7 mouse cellular contexts compared by ENCODE assay signal in the genomic region with DNA sequence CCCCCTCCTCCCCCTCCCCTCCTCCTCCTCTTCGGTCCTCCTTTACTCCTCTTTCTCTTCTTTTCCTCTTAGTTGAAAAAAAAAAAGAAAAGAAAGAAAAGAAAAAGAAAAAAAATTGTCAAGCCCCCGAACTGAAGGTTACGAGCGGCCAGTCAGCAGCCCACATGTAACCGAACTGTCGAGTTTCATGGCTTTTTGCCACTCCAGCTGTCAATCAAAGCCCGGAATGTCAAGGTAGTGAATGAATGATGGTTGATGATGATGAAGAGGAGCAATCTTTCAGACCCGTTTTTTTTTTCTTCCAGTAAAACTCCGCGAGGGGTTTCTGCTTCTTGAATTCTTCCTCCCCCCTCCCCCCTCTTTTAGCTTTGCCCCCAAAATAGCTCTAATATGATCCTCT. TPM values are rescaled to one million over a fixed set of nuclear protein-coding genes. Genes with fewer than 3 reads are reported as not detected.
DNase-seq lines count a peak whose midpoint lies in the region; ATAC-seq and TF ChIP-seq lines count a peak whose summit lies in the region.

No protein-coding gene starts in this region.

- peak overlapping the region; percentile 98 for H3K27ac ChIP-seq in heart, embryonic 12.5 days (ENCODE audit: poor library complexity, severe bottlenecking)
- peak overlapping the region; percentile 86; the same call in 1 of the 2 replicates for H3K27ac ChIP-seq in limb, embryonic 12.5 days
- peak overlapping the region; percentile 89 for H3K27ac ChIP-seq in olfactory bulb, adult 2 months (ENCODE audit: insufficient read depth, low read depth, low read length)

- H3K9ac ChIP-seq in heart, embryonic 12.5 days: peak overlapping the region; percentile 95
- peak overlapping the region; percentile 59 for H3K9ac ChIP-seq in limb, embryonic 12.5 days (replicated peaks)

- peak; percentile 22 for DNase-seq in ES-CJ7 (ENCODE audit: low read depth, low spot score)
- peak; percentile 79 for DNase-seq in adrenal gland, postnatal 10 days
- DNase-seq in thymus, postnatal 14 days: no peak

- H3K27me3 ChIP-seq in heart, embryonic 12.5 days (replicated peaks): no peaks in the 10 kb centered on the region
- peaks cover 75% of the 10 kb centered on the region for H3K27me3 ChIP-seq in limb, embryonic 12.5 days

- H3K9me3 ChIP-seq in heart, embryonic 12.5 days (replicated peaks): no peaks in the 10 kb centered on the region
- H3K9me3 ChIP-seq in limb, embryonic 12.5 days: no peaks in the 10 kb centered on the region

- WGBS in heart, embryonic 12.5 days: under 1% methylated on average over 10 of the region's 10 CpGs
- WGBS in limb, embryonic 12.5 days: 3% methylated on average over 10 of the region's 10 CpGs
- WGBS in olfactory bulb, adult 2 months: 2% methylated on average over 10 of the region's 10 CpGs

- H3K4me2 ChIP-seq in heart, embryonic 12.5 days: peak overlapping the region; percentile 99
- H3K4me2 ChIP-seq in limb, embryonic 12.5 days: peak overlapping the region; percentile 82

- peak overlapping the region; percentile 68 for H3K4me3 ChIP-seq in heart, embryonic 12.5 days
- peak overlapping the region; percentile 50 for H3K4me3 ChIP-seq in limb, embryonic 12.5 days (replicated peaks)
- peak overlapping the region; percentile 72 for H3K4me3 ChIP-seq in olfactory bulb, adult 2 months (ENCODE audit: insufficient read depth, low read depth, low read length)

- no peak for TF ChIP-seq POLR2A in olfactory bulb, adult 2 months (IDR thresholded peaks at IDR 0.05; ENCODE audit: insufficient read depth, low read depth, low read length)

- no peak for ATAC-seq in heart, embryonic 12.5 days (ENCODE audit: insufficient number of reproducible peaks, low FRiP score)
- ATAC-seq in limb, embryonic 12.5 days (ENCODE audit: insufficient number of reproducible peaks, insufficient read depth, low FRiP score, low TSS enrichment, low read depth): no peak
- ATAC-seq in monocyte, adult 5-6 weeks (replicated peaks; ENCODE audit: insufficient number of reproducible peaks, low FRiP score, low TSS enrichment, poor library complexity, severe bottlenecking): no peak

- no peak for TF ChIP-seq CTCF in olfactory bulb, adult 2 months (IDR thresholded peaks at IDR 0.05; ENCODE audit: insufficient read depth, low read depth, low read length)

- H3K36me3 ChIP-seq in heart, embryonic 12.5 days: peaks cover 11% of the 10 kb centered on the region
- no peaks in the 10 kb centered on the region for H3K36me3 ChIP-seq in limb, embryonic 12.5 days

- peaks cover 12% of the 10 kb centered on the region for H3K4me1 ChIP-seq in heart, embryonic 12.5 days (replicated peaks)
- peaks cover 33% of the 10 kb centered on the region for H3K4me1 ChIP-seq in limb, embryonic 12.5 days (replicated peaks)
- no peaks in the 10 kb centered on the region for H3K4me1 ChIP-seq in olfactory bulb, adult 2 months (ENCODE audit: control insufficient read depth, insufficient read depth, low read length)

RNA-seq across cellular contexts. Expression of gene Meis2, which starts 0.6 kb away (rescaled TPM):
- 100 to 1,000 TPM in 1 of 2 experiments, 10 to 100 TPM in 1; 93.8 to 104 TPM for total RNA-seq in adrenal gland, postnatal 10 days (2021)
- 49.9 and 52.9 TPM in 2 replicates for polyA plus RNA-seq in heart, embryonic 12.5 days (2016; fragmentation: Nextera tagmentation; extraction: Ambion mirVana)
- 20.5 and 24.4 TPM in 2 replicates for polyA plus RNA-seq in limb, embryonic 12.5 days (2016; fragmentation: Nextera tagmentation; extraction: Ambion mirVana)
- 180 and 356 TPM in 2 replicates for polyA plus RNA-seq in olfactory bulb, adult 2 months (2012; ENCODE audit: insufficient read depth, insufficient read length, low replicate concordance, missing spikeins)
- not detected in 3 replicates for total RNA-seq in monocyte, adult 5-6 weeks (2017)
